Mouse (Mus musculus): ENCODE results near the gene Kcnt1. TPM values are rescaled to one million over a fixed set of nuclear protein-coding genes. Genes with fewer than 3 reads are reported as not detected.
"Not testable (repeated sequence)": the region's sequence is repeated elsewhere in the genome, so short reads cannot be mapped to it uniquely, and the experiment has no call there.

Gene Kcnt1
- total RNA-seq (2021), result under 1 TPM; 0.23 to 0.84 TPM
- long read RNA-seq, experiment 1, result 0 reads
- long read RNA-seq, experiment 2, result 0 reads

DNA sequence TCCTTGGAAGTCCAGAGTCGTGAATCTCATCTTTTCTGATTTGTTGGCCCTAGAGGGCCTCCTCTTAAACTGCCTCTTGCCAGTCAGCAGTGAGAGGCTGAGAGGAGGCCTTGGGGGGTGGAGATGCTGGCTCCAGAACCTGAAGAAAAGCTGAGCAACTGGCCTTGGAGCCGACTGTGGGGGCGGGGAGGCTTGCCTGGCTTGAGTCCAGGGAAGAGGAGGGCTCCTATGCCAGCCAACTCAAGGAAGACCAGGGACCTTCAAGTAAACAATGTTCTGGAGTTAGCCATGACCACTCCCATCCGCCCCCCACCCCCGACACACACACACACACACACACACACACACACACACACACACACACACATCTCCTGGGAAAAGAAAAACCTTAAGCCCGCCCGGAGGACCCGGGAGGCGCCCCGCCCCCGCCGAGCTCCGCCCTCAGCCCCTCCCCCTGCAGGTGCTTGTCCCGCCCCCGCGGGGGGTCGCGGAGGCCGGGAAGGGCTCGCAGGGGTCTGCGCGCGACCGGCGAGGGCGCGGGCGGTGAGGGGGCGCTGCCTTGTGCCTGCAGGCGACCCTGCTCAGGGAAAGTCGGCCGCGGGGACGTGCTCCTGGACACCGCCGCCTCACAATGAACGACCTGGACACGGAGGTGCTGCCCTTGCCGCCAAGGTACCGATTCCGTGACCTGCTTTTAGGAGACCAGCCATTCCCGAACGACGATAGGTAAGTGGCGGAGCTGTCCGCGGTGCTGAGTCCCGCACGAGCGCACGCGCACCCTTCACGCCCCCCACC, at the start of gene Kcnt1:
TSS of gene Kcnt1 (plus strand) at position 398 of the 795 bp plus-strand sequence.
- DNase-seq, result no peak

GRCm38 (mm10) chr2:25815748-25816147, 47.8 kb upstream of the Kcnt1 start, which contains the start of gene Glt6d1:
Gene Glt6d1, minus strand, starts transcription at chr2:25815848.
- intact Hi-C loops (cut with DNase I; ENCODE audit: low total_unique reads); DNase-seq: not testable (repeated sequence)

More for the DNA sequence above, at the start of gene Kcnt1:
- intact Hi-C loops (cut with DNase I; ENCODE audit: low total_unique reads), result no loop called here

GRCm38 (mm10) chr2:25822806-25823205, 40.7 kb upstream of the Kcnt1 start, which contains the start of gene Lcn9:
Gene Lcn9, plus strand, starts transcription at chr2:25823153.
- DNase-seq, result no peak
- intact Hi-C loops (cut with DNase I; ENCODE audit: low total_unique reads), result no loop called here

DNA sequence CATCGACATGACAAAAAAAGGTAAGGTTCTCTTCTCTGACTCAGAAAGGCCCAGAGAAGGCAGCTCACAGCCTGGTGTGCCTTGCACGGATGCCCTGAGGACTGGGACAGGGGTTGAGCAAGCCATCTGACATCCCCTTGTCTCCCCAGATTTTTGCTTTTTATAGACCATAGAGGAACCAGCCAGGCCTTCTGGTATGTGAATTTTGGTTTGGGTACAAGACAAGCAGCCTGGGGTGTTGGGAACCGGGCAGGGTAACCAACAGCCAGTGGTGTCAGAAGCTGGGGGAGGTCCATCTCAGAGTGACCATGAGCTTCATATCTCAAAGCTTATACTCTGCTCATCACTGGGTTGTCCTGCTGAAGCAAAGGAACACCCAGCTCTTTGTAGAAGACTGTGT, 38.8 kb upstream of the Kcnt1 start:
- intact Hi-C loops (cut with DNase I; ENCODE audit: low total_unique reads), result no loop called here

GRCm38 (mm10) chr2:25828344-25828947, 35.1 kb upstream of the Kcnt1 start:
- DNase-seq, result no peak
- intact Hi-C loops (cut with DNase I; ENCODE audit: low total_unique reads), result no loop called here

More for the DNA sequence above, 38.8 kb upstream of the Kcnt1 start:
- no peak for DNase-seq

DNA sequence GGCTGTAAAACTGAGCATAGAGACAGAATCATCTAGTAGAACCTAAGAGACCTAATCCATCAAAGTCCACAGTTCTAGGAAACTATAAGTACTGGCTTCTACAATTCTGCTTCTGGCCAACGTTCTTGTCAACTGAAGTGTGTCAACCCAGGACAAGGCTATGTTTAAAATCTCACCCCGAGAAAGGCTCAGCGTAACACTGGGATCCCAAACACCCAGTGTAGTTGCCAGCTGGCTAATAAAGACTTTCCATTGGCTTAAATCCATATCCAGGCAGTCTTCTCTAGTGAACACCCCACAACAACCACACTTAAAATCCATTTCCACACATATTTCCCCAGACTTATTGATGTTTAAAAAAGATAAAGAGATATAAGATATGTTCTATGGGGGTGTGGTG, 32.7 kb upstream of the Kcnt1 start:
- intact Hi-C loops (cut with DNase I; ENCODE audit: low total_unique reads), result no loop called here
- DNase-seq, result no peak

- intact Hi-C loops (cut with DNase I; ENCODE audit: low total_unique reads), result no loop called here
- DNase-seq, result peak; percentile 45
Measured at GRCm38 (mm10) chr2:25836291-25836690, 27.2 kb upstream of the Kcnt1 start.

DNA sequence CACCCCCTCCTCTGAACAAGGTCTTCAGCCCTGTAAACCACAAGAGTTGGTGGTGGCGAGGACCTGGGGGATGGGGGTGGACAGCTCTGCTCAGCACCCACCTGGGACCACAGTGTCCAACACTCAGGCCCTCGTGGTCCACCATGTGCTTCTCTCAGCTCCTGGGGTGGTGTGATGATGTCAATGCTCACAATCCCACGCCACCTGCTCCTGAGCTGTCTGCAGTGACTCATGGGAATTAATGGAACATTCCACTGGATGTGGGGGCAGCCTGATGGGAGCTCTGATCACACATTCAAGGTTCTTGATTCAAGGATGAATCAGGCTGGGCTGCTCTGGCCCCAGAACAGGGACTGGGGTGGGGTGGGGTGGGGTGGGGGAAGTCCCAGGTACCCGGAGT, 21.4 kb upstream of the Kcnt1 start:
- intact Hi-C loops (cut with DNase I; ENCODE audit: low total_unique reads), result no loop called here
- DNase-seq, result no peak

DNA sequence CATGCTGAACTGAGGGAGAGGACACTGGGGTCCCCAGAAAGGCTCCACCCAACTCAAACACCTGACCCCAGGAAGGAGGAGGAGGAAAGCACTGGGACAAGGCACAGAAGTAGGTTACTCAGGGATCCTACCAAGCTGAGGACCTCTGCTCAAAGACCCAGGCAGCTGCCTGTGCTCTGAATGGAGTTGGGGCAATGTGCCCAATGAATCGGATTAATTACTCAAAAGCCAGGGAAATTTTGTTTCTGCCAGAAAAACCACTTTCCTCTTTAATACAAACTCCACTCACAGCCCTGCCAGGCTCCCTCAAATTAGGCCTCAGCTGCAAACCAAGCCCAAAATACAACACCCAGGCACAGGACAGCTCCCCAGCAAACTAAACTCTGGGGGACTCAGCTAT, 20.8 kb upstream of the Kcnt1 start:
- intact Hi-C loops (cut with DNase I; ENCODE audit: low total_unique reads), result no loop called here

DNA sequence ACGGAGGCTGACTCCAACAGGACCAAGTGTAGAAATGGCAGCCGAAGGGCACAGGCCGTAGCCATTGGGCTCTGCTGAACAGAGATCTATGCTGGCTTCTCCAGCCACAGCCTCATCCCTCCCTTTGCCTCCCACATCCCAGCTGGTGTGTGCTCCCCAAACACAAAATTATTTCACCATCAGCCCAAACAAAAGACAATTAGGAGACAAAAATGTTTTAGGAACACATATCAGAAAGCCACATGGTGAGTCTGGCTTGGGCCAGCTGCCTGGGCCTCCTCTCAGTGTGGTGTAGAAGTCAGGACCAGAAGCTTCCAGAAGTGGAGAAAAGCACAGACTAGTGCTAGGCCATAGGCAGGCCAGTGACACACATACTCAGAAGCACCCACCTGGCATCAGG, 19.4 kb upstream of the Kcnt1 start:
- no peak for DNase-seq
- intact Hi-C loops (cut with DNase I; ENCODE audit: low total_unique reads), result no loop called here

More for the DNA sequence above, 20.8 kb upstream of the Kcnt1 start:
- DNase-seq, result no peak

DNA sequence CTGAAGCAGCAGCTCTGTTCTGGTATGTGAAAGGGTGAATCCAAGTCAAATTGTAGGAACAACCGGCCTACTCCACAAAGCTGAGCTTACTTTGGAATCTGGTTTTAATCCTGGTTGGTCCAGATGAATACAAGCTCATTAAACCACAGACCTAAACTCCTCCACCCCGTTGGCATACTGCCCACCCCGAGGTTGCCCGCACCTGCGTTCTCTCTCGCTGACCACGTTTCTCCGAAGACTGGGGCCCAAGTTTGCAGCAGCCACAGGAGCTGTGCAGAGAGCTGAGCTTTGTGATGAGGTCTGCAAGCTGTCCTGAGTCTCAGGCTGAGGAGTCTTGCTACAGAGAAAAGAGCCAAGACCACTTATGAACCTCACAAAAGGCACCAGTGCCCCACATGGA, 17.0 kb upstream of the Kcnt1 start:
- intact Hi-C loops (cut with DNase I; ENCODE audit: low total_unique reads), result no loop called here
- DNase-seq, result no peak

- DNase-seq, result no peak
- intact Hi-C loops (cut with DNase I; ENCODE audit: low total_unique reads), result no loop called here
Measured at GRCm38 (mm10) chr2:25847226-25847625, 16.3 kb upstream of the Kcnt1 start, which contains the start of gene Sohlh1. Gene Sohlh1, minus strand, starts transcription at chr2:25847248.

DNA sequence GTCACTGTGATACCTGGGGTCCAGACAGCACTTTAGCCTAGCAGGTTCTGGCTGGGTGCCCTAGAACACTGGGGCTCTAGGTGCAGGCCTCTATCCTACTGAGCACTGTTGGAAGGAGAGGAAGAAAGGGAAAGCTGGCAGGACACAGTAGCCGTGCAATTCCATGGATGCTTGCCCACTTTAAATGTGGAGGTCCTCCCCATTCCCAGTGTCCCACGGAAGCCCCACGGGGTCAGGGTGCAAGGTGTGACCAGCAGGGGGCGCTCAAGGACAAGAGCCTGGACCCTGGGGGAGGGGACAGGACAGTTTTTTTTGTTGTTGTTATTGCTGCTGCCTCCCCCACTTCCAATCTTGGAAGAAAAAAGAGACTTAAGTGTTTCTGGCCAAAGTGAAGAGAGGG, 13.2 kb upstream of the Kcnt1 start:
- peak; percentile 46 for DNase-seq
- intact Hi-C loops (cut with DNase I; ENCODE audit: low total_unique reads), result loop anchor here (10.0 kb wide), 1 partner anchor 194 kb away; no protein-coding TSS in a partner anchor

- intact Hi-C loops (cut with DNase I; ENCODE audit: low total_unique reads), result loop anchor here (10.0 kb wide), 1 partner anchor 192 kb away; no protein-coding TSS in a partner anchor
- DNase-seq, result no peak
Measured at GRCm38 (mm10) chr2:25852626-25853025, 10.9 kb upstream of the Kcnt1 start.

DNA sequence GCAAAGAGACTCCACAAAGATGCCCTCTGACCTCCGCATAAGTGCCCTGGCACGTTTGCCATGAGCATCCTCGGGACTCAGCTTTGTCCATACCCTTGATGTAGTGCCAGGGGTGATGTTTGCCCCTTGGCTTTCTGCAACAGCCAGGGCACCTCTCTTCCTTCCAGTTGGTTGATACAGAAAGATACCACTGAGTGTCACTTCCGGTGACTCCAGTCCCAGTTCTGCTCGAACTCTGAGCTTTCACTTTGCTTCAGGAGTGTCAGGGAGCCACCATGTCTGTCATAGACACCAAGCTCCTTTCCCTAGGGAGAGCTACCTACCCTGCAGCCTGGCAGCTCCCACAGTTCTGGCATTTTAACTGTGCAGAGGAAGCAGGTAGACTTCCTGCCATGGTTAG, 9.5 kb upstream of the Kcnt1 start:
- no peak for DNase-seq
- intact Hi-C loops (cut with DNase I; ENCODE audit: low total_unique reads), result loop anchor here (10.0 kb wide), 1 partner anchor 191 kb away; no protein-coding TSS in a partner anchor

DNA sequence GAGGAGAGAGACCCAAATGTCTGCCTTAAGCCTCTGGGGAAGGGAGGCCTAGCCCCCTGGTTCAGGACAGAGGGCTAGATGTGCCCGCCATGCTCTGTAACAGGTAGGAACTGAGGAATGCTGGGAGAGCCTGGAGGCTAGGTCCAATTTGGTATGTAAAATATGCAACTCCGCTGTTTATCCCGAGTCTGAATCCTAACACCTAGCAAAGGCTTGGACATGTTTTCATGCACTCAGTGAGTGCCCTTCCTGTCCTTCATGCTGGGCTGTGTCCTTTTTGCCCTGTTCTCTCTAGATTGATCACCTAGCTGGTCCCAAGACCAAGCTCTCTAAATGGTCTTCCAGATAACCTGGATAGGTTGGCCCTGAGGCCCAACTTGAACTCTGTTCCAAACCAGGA, 3.6 kb upstream of the Kcnt1 start:
- DNase-seq, result no peak
- intact Hi-C loops (cut with DNase I; ENCODE audit: low total_unique reads), result loop anchor here (10.0 kb wide), 1 partner anchor 185 kb away; no protein-coding TSS in a partner anchor

DNA sequence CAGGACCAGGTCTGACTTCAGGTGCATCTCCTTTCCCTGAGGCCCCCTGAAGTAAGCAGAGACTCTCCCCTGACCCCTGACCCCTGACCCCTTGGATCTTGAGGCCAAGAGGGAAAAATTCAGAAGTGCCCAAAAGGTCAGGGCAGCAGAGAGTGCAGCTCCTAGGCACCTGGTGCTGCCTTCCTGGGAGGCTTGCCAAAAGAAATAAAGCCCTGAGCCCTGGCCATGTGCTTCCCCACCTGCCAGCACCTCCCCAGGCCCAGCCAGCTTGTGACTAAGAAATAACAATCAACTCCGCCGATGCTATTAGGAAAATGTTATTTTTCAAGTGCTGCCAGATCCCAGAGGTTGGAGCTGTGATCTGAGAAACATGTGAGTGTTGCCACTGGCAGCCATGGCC, 1.5 kb upstream of the Kcnt1 start:
- DNase-seq, result no peak
- intact Hi-C loops (cut with DNase I; ENCODE audit: low total_unique reads), result no loop called here

- DNase-seq, result no peak
- intact Hi-C loops (cut with DNase I; ENCODE audit: low total_unique reads), result no loop called here
Measured at GRCm38 (mm10) chr2:25862696-25863270, 751 bp upstream of the Kcnt1 start.

DNA sequence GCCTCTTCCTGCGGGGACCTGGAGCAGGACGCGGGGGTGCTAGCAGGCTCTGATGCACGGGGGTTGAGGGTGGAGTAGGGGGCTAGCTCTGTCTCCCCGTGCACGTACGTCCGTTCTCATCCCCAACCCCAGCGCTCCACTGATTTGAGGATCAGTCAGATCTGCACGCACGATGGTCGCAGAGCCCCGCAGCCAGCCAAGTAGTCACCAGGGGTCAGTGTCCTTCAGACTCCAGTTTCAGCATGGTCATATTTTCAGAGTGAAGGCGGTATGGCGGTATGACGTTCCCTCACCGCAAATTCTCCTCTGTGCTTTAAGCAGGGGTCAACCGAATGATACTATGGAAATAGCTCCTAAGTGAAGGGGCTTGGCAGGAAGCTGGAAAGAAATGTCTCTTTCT, 696 bp downstream of the Kcnt1 start:
- no peak for DNase-seq
- intact Hi-C loops (cut with DNase I; ENCODE audit: low total_unique reads), result no loop called here

GRCm38 (mm10) chr2:25865412-25865811, 1.9 kb downstream of the Kcnt1 start:
- intact Hi-C loops (cut with DNase I; ENCODE audit: low total_unique reads), result no loop called here
- peak; percentile 18 for DNase-seq

Measured in gastrocnemius, postnatal 14 days (tissue).